Mouse (Mus musculus) stomach, embryonic 14.5 days (tissue): ENCODE measurements around the gene Gm49358. TPM values are rescaled to one million over a fixed set of nuclear protein-coding genes. Genes with fewer than 3 reads are reported as not detected.

ENCODE experiments used
- ATAC-seq: fragments of 200-750 bp; cut with Nextera tagmentation; 2 replicates; pipeline ENCODE4 v1.8.0; 2017; ENCODE audit warnings: low read depth, moderate TSS enrichment; ENCODE audit not compliant: insufficient number of reproducible peaks, insufficient read depth, low FRiP score
- H3K27ac ChIP-seq: fragments of 300-500 bp; sonication (generic); 2 replicates; pipeline ENCODE4 v1.5.1; 2014; ENCODE audit warnings: mild to moderate bottlenecking, low read length, moderate library complexity, mixed read lengths
- H3K27me3 ChIP-seq: fragments of 300-500 bp; sonication (generic); 2 replicates; pipeline ENCODE4 v1.6.1; 2014; ENCODE audit warnings: low read length, control low read depth, mixed read lengths; ENCODE audit not compliant: control insufficient read depth, insufficient read depth
- H3K36me3 ChIP-seq: fragments of 300-500 bp; sonication (generic); 2 replicates; pipeline ENCODE4 v1.6.1; 2014; ENCODE audit warnings: mild to moderate bottlenecking, control low read depth, low read length, moderate library complexity, mixed read lengths; ENCODE audit not compliant: control insufficient read depth, insufficient read depth
- H3K4me1 ChIP-seq: fragments of 300-500 bp; sonication (generic); 2 replicates; pipeline ENCODE4 v1.6.1; 2014; ENCODE audit warnings: low read length, control low read depth, mixed read lengths; ENCODE audit not compliant: control insufficient read depth, insufficient read depth
- H3K4me2 ChIP-seq: fragments of 300-500 bp; sonication (generic); replicated peaks from 2 replicates; pipeline ENCODE4 v1.6.1; 2014; ENCODE audit warnings: low read depth, low read length, control low read depth
- H3K4me3 ChIP-seq: fragments of 300-500 bp; sonication (generic); 2 replicates; pipeline ENCODE4 v1.5.1; 2014; ENCODE audit warnings: low read depth, low read length, control low read depth
- H3K9ac ChIP-seq: fragments of 300-500 bp; sonication (generic); replicated peaks from 2 replicates; pipeline ENCODE4 v1.6.1; 2014; ENCODE audit warnings: low read depth, mild to moderate bottlenecking, control low read depth, low read length, moderate library complexity, mixed read lengths
- H3K9me3 ChIP-seq: fragments of 300-500 bp; sonication (generic); 2 replicates; pipeline ENCODE4 v1.6.1; 2016; ENCODE audit warnings: low read depth, low read length, control low read depth; ENCODE audit not compliant: control insufficient read depth
- WGBS: fragments of 180-500 bp; shearing (Covaris S2); extraction: QIAGEN DNeasy Blood & Tissue Kit; methylation state at CpG from one replicate; pipeline ENCODE4 v1.1.7; 2014; 5-methylcytosine and 5-hydroxymethylcytosine counted together
- polyA plus RNA-seq: library from polyadenylated mRNA; unstranded; fragments of >200 nt; fragmentation: Nextera tagmentation; extraction: Ambion mirVana; gene quantifications from 2 replicates; pipeline ENCODE4 v1.2.1, GENCODE M21; 2014

Gm49358 gene
- polyA plus RNA-seq, 1 experiment from 2014 or later, result not detected

DNA sequence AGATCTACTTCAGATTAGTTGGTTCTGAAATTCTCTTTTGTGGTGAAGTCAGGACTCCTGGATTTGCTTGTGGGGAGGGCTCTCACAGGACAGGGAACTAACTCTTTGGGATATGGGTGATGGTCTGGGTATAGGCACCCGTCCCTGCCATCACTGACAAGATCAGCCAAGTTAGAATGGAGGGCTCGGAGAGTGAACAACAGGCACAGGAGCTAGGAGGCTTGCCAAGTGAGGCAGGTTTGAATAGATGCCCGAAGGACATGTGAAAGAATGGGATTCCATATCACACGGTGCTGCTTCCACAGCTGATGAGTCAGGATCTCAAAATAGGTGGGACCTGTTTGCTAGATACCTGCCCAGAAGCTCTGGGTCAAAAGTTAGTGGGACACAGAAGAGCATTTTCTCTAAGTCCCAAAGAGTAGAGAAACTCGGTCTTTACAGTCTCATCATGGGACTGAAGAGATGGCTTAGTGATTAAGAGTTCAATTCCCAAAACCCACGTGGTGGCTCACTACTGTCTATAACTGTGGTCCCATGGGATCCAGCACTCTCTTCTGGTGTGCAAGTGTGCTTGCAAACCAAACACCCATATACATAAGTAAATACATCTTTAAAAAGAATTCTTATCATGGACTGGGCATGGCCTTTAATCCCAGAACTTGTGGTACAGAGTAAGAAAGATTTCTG, 7.8 kb upstream of the Gm49358 start:
- no peaks in the 10 kb centered on the region for H3K27me3 ChIP-seq
- no peak overlapping the region for H3K27ac ChIP-seq
- no peak for ATAC-seq
- no peaks in the 10 kb centered on the region for H3K36me3 ChIP-seq
- H3K4me2 ChIP-seq, result no peak overlapping the region
- no peaks in the 10 kb centered on the region for H3K9me3 ChIP-seq
- WGBS, result 85% methylated on average over 6 of the region's 6 CpGs
- no peak overlapping the region for H3K9ac ChIP-seq
- no peaks in the 10 kb centered on the region for H3K4me1 ChIP-seq
- no peak overlapping the region for H3K4me3 ChIP-seq

- 81% methylated on average over 1 of the region's 1 CpGs for WGBS
Observed at GRCm38 (mm10) chr10:86757724-86758123, 6.0 kb upstream of the Gm49358 start.

DNA sequence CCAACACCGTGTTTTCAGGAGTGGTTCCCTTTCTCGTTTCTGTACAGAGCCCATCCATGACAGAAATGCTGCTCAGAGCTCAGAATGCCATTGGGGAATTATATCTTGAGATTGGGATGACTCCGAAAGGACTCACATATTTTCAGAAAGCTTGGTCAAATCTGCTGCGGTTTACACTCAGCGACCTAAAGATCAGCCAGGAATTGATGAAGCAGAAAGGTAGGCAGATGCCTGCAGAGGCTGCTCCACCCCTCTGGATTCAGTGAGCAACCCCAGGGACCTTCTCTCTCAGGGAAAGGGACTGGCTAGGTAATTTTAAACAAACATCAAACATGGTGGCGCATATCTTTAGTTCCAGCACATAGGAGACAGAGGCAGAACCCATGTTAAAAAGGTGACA, 5.6 kb upstream of the Gm49358 start:
- Histone ChIP-seq H3K36me3 (no peaks in the 10 kb centered on the region), H3K27me3 (no peaks in the 10 kb centered on the region), H3K4me3 (no peak overlapping the region), H3K4me1 (no peaks in the 10 kb centered on the region), H3K9ac (no peak overlapping the region), H3K4me2 (no peak overlapping the region), H3K9me3 (no peaks in the 10 kb centered on the region), H3K27ac (no peak overlapping the region)
- 91% methylated on average over 6 of the region's 6 CpGs for WGBS
- ATAC-seq, result no peak

More at GRCm38 (mm10) chr10:86757724-86758123, 6.0 kb upstream of the Gm49358 start:
- Histone ChIP-seq H3K9me3 (no peaks in the 10 kb centered on the region), H3K27me3 (no peaks in the 10 kb centered on the region), H3K9ac (no peak overlapping the region), H3K4me3 (no peak overlapping the region), H3K4me1 (no peaks in the 10 kb centered on the region), H3K36me3 (no peaks in the 10 kb centered on the region), H3K27ac (no peak overlapping the region), H3K4me2 (no peak overlapping the region)
- no peak for ATAC-seq

DNA sequence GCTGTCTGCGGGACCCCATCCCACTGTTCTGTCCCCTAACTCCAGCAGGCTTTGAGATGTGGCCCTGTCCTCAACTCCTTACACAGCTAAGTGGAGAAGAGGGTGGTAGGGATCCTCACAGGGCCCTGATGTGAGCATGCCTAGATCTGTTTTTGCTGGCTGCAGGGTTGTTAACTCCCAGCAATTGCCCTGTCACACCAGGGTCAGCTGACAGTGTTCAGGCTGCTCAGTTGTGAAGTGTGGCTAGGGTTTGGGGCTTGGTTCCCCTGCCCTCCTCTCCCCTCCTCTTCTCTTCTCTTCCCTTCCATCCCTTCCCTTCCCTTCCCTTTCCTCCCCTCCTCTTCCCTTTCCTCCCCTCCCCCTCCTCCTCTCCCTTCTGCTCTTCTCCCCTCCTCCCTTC, 2.5 kb upstream of the Gm49358 start:
- Histone ChIP-seq H3K9me3 (no peaks in the 10 kb centered on the region), H3K27ac (no peak overlapping the region), H3K4me3 (no peak overlapping the region), H3K27me3 (no peaks in the 10 kb centered on the region), H3K4me1 (no peaks in the 10 kb centered on the region), H3K9ac (no peak overlapping the region), H3K36me3 (no peaks in the 10 kb centered on the region), H3K4me2 (no peak overlapping the region)
- WGBS, result 74% methylated on average over 1 of the region's 1 CpGs
- no peak for ATAC-seq

DNA sequence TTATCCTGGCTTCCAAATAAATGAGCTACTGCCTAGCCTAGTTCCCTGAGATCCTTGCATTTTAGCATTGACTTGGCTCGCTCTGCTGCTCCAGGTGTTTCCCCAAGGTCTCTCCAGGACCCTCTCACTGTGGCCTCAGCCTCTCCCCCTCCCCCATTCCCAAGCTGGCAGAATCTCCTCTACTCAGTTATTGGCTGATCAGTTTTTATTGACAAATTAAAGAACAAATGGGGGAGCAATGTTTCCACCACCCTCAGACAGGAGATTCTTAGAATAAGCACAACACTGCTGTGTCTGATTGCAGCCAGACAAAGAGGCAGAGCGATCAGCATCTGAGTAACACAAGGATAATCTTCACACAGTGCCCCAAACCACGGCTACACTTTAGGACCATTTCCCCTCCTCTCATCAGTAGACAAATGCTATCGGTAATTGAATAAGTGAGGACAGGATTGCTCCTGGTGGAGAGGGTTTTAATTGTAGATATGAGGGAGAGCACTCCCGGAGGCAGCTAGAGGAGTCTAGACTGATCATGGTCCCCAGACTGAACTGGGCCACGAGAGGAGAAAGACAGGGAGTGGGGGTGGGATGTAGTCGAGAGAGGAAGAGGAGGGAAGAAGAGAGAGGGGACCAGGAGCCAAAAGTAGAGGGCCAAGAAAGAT, 1.9 kb upstream of the Gm49358 start:
- Histone ChIP-seq H3K4me2 (no peak overlapping the region), H3K27me3 (no peaks in the 10 kb centered on the region), H3K9ac (no peak overlapping the region), H3K27ac (no peak overlapping the region), H3K4me3 (no peak overlapping the region), H3K9me3 (no peaks in the 10 kb centered on the region), H3K4me1 (no peaks in the 10 kb centered on the region), H3K36me3 (no peaks in the 10 kb centered on the region)
- ATAC-seq, result no peak
- 50% methylated on average over 7 of the region's 7 CpGs for WGBS

DNA sequence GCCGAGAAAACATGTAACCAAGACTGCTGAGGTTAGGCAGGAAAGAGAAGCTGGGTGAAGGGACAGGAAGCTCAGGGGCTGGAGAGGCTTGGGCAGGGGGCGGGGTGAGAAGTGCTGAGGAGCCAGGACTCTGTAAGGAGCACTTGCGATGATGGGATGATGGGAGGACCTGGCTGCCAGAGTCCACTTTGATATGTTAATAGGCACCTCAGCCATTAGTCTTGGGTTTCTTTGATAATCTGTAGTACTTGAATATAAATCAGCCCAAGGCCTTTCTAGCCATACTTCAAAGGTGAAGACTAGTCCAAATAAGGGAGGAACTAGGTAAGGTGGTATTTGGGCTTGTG, 1.4 kb upstream of the Gm49358 start:
- Histone ChIP-seq H3K9me3 (no peaks in the 10 kb centered on the region), H3K4me3 (no peak overlapping the region), H3K4me2 (no peak overlapping the region), H3K36me3 (no peaks in the 10 kb centered on the region), H3K4me1 (no peaks in the 10 kb centered on the region), H3K27me3 (no peaks in the 10 kb centered on the region), H3K27ac (no peak overlapping the region), H3K9ac (no peak overlapping the region)
- ATAC-seq, result no peak
- 66% methylated on average over 3 of the region's 3 CpGs for WGBS

- H3K4me3 ChIP-seq, result no peak overlapping the region
- WGBS, result 86% methylated on average over 4 of the region's 4 CpGs
- H3K27ac ChIP-seq, result no peak overlapping the region
- H3K4me2 ChIP-seq, result no peak overlapping the region
- H3K9me3 ChIP-seq, result no peaks in the 10 kb centered on the region
- no peaks in the 10 kb centered on the region for H3K27me3 ChIP-seq
- ATAC-seq, result no peak
- peaks cover 3% of the 10 kb centered on the region; the same call in 1 of the 2 replicates for H3K4me1 ChIP-seq
- H3K9ac ChIP-seq, result no peak overlapping the region
- no peaks in the 10 kb centered on the region for H3K36me3 ChIP-seq
Observed at GRCm38 (mm10) chr10:86765344-86765966, 1.7 kb downstream of the Gm49358 start.

DNA sequence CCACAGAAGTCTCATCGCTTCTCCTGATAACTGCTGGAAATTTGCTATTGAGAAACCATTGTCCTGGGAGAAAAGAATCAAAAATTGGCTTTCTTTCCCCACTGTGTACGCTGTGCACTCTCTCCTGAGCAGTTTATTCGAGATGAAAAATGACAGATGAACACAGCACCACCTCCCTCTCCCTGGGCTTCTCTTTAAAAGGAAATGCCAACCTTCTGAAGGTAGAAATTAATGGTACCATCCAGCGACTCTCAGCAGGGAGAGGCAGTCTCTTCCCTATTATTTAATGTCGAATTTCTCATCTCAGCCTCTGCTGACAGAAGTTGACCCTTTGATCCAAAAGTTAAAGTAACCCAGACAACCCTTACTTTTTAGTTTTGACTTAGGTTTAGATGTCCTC, 5.4 kb downstream of the Gm49358 start:
- ATAC-seq, result no peak
- H3K27ac ChIP-seq, result peak overlapping the region; percentile 36; the same call in 1 of the 2 replicates
- peaks cover 3% of the 10 kb centered on the region; the same call in 1 of the 2 replicates for H3K4me1 ChIP-seq
- H3K9ac ChIP-seq, result no peak overlapping the region
- H3K9me3 ChIP-seq, result no peaks in the 10 kb centered on the region
- 45% methylated on average over 5 of the region's 5 CpGs for WGBS
- H3K4me3 ChIP-seq, result no peak overlapping the region
- H3K27me3 ChIP-seq, result no peaks in the 10 kb centered on the region
- no peak overlapping the region for H3K4me2 ChIP-seq
- no peaks in the 10 kb centered on the region for H3K36me3 ChIP-seq
